Mouse (Mus musculus) lung, postnatal 0 days (tissue): ENCODE results near the gene Csdc2. TPM values are rescaled to one million over a fixed set of nuclear protein-coding genes. Genes with fewer than 3 reads are reported as not detected.

ENCODE experiments used
- ATAC-seq: fragments of 200-750 bp; cut with Nextera tagmentation; 2 replicates; pipeline ENCODE4 v1.8.0; 2017; ENCODE audit warnings: moderate library complexity
- DNase-seq: peaks from one replicate; pipeline ENCODE4 v3.0.0-alpha.2; 2016; ENCODE audit warnings: low spot score
- H3K27ac ChIP-seq: fragments of 300-500 bp; sonication (generic); 2 replicates; pipeline ENCODE4 v1.5.1; 2014; ENCODE audit warnings: antibody characterized with exemption, mild to moderate bottlenecking, low read length, mixed read lengths
- H3K27me3 ChIP-seq: fragments of 300-500 bp; sonication (generic); replicated peaks from 2 replicates; pipeline ENCODE4 v1.6.1; 2014; ENCODE audit warnings: low read length, mixed read lengths; ENCODE audit not compliant: insufficient read depth
- H3K36me3 ChIP-seq: fragments of 300-500 bp; sonication (generic); 2 replicates; pipeline ENCODE4 v1.6.1; 2014; ENCODE audit warnings: low read length, mixed read lengths; ENCODE audit not compliant: insufficient read depth
- H3K4me1 ChIP-seq: fragments of 300-500 bp; sonication (generic); 2 replicates; pipeline ENCODE4 v1.6.1; 2014; ENCODE audit warnings: antibody characterized with exemption, low read depth, low read length, mixed read lengths; ENCODE audit not compliant: insufficient read depth
- H3K4me2 ChIP-seq: fragments of 300-500 bp; sonication (generic); replicated peaks from 2 replicates; pipeline ENCODE4 v1.6.1; 2014; ENCODE audit warnings: low read depth, mild to moderate bottlenecking, low read length, moderate library complexity, mixed read lengths
- H3K4me3 ChIP-seq: fragments of 300-500 bp; sonication (generic); 2 replicates; pipeline ENCODE4 v1.5.1; 2014; ENCODE audit warnings: low read depth, low read length
- H3K9ac ChIP-seq: fragments of 300-500 bp; sonication (generic); replicated peaks from 2 replicates; pipeline ENCODE4 v1.6.1; 2014; ENCODE audit warnings: low read depth, mild to moderate bottlenecking
- H3K9me3 ChIP-seq: fragments of 300-500 bp; sonication (generic); 2 replicates; pipeline ENCODE4 v1.6.1; 2016; ENCODE audit warnings: low read length, mixed read lengths
- CTCF ChIP-seq: IDR thresholded peaks from 2 replicates; pipeline ENCODE4 v1.5.1; 2016; ENCODE audit warnings: antibody characterized with exemption, mild to moderate bottlenecking
- EP300 ChIP-seq: IDR thresholded peaks from 2 replicates; pipeline ENCODE4 v1.6.1; 2016; ENCODE audit warnings: antibody characterized with exemption, mild to moderate bottlenecking, control low read depth
- WGBS: fragments of 180-500 bp; shearing (Covaris S2); extraction: QIAGEN DNeasy Blood & Tissue Kit; methylation state at CpG from one replicate; pipeline ENCODE4 v1.1.7; 2014; 5-methylcytosine and 5-hydroxymethylcytosine counted together
- polyA plus RNA-seq: library from polyadenylated mRNA; unstranded; fragments of >200 nt; fragmentation: Nextera tagmentation; extraction: Ambion mirVana; gene quantifications from 2 replicates; pipeline ENCODE4 v1.2.1, GENCODE M21; 2015

Csdc2 gene
- 3.8 TPM in 2 replicates for polyA plus RNA-seq

DNA sequence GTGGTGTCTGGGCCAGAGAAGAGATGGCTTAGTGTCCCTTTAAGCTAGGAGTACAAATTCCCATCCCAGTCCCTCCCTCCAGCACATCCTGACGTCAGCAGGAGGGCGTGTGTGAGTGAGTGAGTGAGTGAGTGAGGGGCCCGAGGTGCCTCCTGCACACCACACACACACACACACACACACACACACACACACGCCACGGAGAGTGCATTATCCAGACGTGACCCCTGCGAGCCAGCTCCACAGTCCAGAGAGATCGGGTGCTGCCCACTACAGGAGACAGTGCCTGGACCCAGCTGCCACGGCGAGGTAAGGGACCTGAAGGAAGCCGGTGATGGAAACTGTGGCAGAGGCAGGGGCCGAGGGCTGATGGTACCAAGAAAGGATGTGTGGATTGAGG, at the start of gene Csdc2:
TSS of gene Csdc2 (plus strand) at position 81 of the 400 bp plus-strand sequence.
- H3K9me3 ChIP-seq = no peaks in the 10 kb centered on the region
- TF ChIP-seq CTCF = peak; percentile 46
- TF ChIP-seq EP300 = no peak
- no peaks in the 10 kb centered on the region for H3K36me3 ChIP-seq
- H3K4me2 ChIP-seq = peak within 1 kb of the TSS; percentile 44
- H3K27me3 ChIP-seq = no peaks in the 10 kb centered on the region
- no peak within 1 kb of the TSS; the same call in 1 of the 2 replicates for H3K9ac ChIP-seq
- peak within 1 kb of the TSS; percentile 25 for H3K4me3 ChIP-seq
- H3K27ac ChIP-seq = peak within 1 kb of the TSS; percentile 38; the same call in 1 of the 2 replicates
- ATAC-seq (peak; percentile 60), DNase-seq (peak; percentile 47)
- WGBS = 3% methylated on average over 12 of the region's 12 CpGs
- no peaks in the 10 kb centered on the region; the same call in 1 of the 2 replicates for H3K4me1 ChIP-seq

DNA sequence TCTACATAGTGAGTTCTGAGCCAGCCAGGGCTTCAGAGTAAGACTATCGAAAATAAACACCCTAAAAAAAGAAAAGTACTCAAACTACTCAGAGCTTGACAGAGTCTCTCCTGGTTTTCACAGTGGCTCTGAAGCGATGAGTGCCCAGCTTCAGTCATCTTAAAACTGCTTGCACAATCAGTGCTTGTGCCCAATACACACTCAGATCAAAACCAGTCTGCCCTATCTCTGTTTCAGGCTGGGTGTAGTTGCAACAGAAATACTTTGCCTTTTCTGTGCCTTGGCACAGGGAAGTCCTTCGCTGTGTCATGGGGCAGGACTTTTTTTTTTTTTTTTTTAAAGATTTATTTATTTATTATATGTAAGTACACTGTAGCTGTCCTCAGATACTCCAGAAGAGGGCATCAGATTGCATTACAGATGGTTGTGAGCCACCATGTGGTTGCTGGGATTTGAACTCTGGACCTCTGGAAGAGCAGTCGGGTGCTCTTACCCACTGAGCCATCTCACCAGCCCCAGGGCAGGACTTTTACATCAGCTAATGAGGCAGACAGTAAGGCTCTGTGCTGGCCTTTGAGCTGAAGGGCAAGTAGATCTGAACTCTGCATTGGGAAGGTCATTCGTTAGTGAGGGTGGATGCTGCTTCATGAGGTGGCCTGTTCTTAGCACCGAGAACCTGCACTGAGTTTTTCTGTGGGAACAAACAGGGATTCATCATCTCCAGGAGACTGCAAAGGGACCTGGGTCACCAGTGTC, 49.6 kb upstream of the Csdc2 start:
- H3K36me3 ChIP-seq = peaks cover 14% of the 10 kb centered on the region; the same call in 1 of the 2 replicates

DNA sequence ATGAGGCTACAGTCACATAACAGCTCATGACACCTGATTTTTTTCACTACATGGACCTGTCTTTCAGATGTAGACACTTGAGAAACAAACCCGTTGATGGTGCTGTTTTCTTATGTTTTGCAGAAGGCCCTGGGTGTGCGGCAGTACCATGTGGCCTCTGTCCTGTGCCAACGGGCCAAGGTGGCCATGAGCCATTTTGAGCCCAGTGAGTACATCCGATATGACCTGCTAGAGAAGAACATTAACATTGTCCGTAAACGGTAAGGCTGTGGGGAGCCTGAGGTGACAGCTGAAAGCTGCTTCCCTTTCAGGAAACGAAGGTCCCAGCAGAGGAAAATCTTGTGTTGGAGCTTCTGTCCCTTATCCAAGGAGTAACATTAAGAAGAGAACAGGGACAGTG, 47.4 kb upstream of the Csdc2 start:
- WGBS = 90% methylated on average over 7 of the region's 7 CpGs
- Histone ChIP-seq H3K36me3 (peaks cover 14% of the 10 kb centered on the region; the same call in 1 of the 2 replicates), H3K27me3 (no peaks in the 10 kb centered on the region), H3K9ac (no peak overlapping the region), H3K4me2 (no peak overlapping the region), H3K4me3 (no peak overlapping the region), H3K27ac (no peak overlapping the region), H3K9me3 (no peaks in the 10 kb centered on the region), H3K4me1 (no peaks in the 10 kb centered on the region)
- DNase-seq (no peak), ATAC-seq (no peak)
- TF ChIP-seq EP300 (no peak), CTCF (no peak)

More for the DNA sequence above, 49.6 kb upstream of the Csdc2 start:
- TF ChIP-seq EP300 (no peak), CTCF (no peak)
- WGBS = 81% methylated on average over 6 of the region's 6 CpGs
- Histone ChIP-seq H3K9ac (no peak overlapping the region), H3K27ac (no peak overlapping the region), H3K27me3 (no peaks in the 10 kb centered on the region), H3K9me3 (no peaks in the 10 kb centered on the region), H3K4me1 (no peaks in the 10 kb centered on the region), H3K4me3 (no peak overlapping the region), H3K4me2 (no peak overlapping the region)
- DNase-seq (peak; percentile 68), ATAC-seq (peak; percentile 85)

DNA sequence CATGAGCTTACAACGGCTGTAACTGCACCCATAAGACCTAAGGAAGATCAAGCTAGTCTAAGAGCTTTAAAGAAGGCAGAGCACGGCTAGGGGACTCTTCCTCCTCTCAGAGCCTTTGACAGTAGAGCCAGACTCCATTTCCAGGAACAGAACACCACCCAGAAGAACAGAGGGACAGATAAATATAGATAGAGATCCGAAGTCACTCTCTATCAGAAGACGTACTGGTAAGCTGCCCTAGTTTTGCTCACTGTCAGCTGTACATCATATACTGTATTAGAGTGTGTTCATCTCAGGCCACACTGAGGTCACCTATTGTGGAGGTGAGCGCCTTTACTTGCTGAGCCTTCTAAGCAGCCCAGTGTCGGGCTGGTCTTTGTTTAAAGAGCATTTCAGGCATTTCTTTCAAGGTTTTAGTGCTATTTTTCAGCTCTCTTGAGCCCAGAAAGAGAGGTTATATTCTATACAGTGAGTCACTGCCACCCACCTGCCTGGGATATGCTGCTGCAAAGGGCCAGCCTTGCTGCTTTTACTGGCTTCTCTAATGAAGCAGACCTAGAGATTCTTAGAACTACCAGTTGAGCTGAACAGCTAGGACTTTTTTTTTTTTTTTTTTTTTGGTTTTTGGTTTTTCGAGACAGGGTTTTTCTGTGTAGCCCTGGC, 45.3 kb upstream of the Csdc2 start:
- Histone ChIP-seq H3K4me3 (no peak overlapping the region), H3K27ac (no peak overlapping the region), H3K9me3 (no peaks in the 10 kb centered on the region), H3K4me1 (no peaks in the 10 kb centered on the region), H3K4me2 (no peak overlapping the region), H3K9ac (no peak overlapping the region), H3K36me3 (peaks cover 14% of the 10 kb centered on the region; the same call in 1 of the 2 replicates), H3K27me3 (no peaks in the 10 kb centered on the region)
- DNase-seq (no peak), ATAC-seq (no peak)
- TF ChIP-seq CTCF (no peak), EP300 (no peak)
- WGBS = 79% methylated on average over 7 of the region's 7 CpGs

DNA sequence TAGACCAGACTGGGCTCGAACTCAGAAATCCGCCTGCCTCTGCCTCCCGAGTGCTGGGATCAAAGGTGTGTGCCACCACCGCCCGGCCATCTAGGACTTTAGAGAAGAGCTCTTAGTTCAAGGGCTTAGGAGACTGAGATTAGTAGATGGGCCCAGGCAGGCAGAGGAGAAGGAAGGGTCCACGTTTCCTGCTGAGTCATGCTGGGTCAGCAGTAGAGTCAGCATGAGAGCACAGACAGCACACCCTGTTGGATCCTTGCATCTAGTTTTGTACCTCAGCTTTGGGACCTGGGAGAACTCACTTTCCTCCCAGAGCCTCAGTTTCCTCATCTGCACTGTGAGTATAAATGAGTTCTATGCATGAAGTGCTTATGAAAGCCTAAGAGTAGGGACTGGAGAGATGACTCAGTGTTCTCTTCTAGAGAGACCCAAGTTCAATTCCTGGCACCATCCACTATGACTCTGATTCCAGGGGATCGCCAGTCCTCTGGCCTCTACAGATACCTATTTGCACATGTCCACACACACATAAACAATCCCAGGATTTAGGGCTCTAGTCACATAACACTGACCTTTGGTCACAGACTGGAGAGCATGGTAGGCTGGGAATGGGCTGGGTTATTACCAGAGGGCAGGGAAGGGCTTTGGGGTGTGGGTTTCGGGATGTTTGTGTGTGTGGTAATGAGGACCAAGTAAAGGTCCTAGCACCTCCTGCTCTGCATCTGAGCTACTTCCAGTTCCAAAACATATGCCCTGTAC, 44.6 kb upstream of the Csdc2 start:
- Histone ChIP-seq H3K27ac (no peak overlapping the region), H3K36me3 (peaks cover 14% of the 10 kb centered on the region; the same call in 1 of the 2 replicates), H3K4me1 (no peaks in the 10 kb centered on the region), H3K27me3 (no peaks in the 10 kb centered on the region), H3K9ac (no peak overlapping the region), H3K4me2 (no peak overlapping the region), H3K4me3 (no peak overlapping the region), H3K9me3 (no peaks in the 10 kb centered on the region)
- no peak for DNase-seq
- no peak for TF ChIP-seq CTCF
- no peak for TF ChIP-seq EP300
- 81% methylated on average over 8 of the region's 8 CpGs for WGBS
- ATAC-seq = no peak

DNA sequence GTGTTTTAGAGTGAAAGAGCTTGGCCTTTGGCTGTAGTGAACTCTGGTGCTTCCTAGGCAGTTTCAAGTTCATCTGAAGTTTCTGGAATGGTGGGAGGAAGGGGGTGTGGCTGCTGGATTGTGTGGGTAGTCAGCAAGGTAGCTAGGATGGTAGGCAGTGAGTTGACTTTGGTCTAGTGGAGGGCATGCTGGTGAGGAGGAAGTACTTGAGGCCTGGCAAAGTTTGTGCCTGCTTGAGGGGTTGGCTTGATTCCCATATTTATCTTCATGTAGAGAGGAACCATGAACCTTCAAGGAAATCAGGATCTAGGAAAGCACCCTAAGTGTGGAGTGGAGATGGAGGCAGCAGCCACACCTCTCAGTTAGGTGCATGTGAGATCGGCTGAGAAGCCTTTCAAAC, 42.6 kb upstream of the Csdc2 start:
- Histone ChIP-seq H3K27ac (no peak overlapping the region), H3K9ac (no peak overlapping the region), H3K36me3 (peaks cover 14% of the 10 kb centered on the region), H3K4me1 (no peaks in the 10 kb centered on the region), H3K4me3 (no peak overlapping the region), H3K4me2 (no peak overlapping the region), H3K9me3 (no peaks in the 10 kb centered on the region), H3K27me3 (no peaks in the 10 kb centered on the region)
- ATAC-seq = peak; percentile 81
- no peak for TF ChIP-seq CTCF
- 0 out of 2 replicates have a peak, but pooled peaks have one; percentile 33 for TF ChIP-seq EP300
- DNase-seq = peak; percentile 82
- 67% methylated on average over 1 of the region's 1 CpGs for WGBS
